Comparison of ENCODE assay signal across 7 mouse cellular contexts in genomic region chr11:115670451-115671050, GRCm38 (mm10). TPM values are rescaled to one million over a fixed set of nuclear protein-coding genes. Genes with fewer than 3 reads are reported as not detected.
DNase-seq lines count a peak whose midpoint lies in the region; ATAC-seq and TF ChIP-seq lines count a peak whose summit lies in the region.

No protein-coding gene starts in this region.

- WGBS in embryonic facial prominence, embryonic 14.5 days, result 38% methylated on average over 5 of the region's 5 CpGs
- WGBS in liver, postnatal 0 days (ENCODE audit: insufficient replicate concordance), result 41% methylated on average over 5 of the region's 5 CpGs

- no peaks in the 10 kb centered on the region for H3K36me3 ChIP-seq in embryonic facial prominence, embryonic 14.5 days (ENCODE audit: control insufficient read depth, insufficient read depth, low read length)
- peaks cover 3% of the 10 kb centered on the region; the same call in 1 of the 2 replicates for H3K36me3 ChIP-seq in liver, postnatal 0 days (replicated peaks; ENCODE audit: insufficient read depth, low read length)

- no peak for TF ChIP-seq EP300 in liver, postnatal 0 days (IDR thresholded peaks at IDR 0.05; ENCODE audit: low read depth)

- H3K9me3 ChIP-seq in embryonic facial prominence, embryonic 14.5 days (ENCODE audit: control insufficient read depth, low read length), result no peaks in the 10 kb centered on the region
- no peaks in the 10 kb centered on the region for H3K9me3 ChIP-seq in liver, postnatal 0 days (ENCODE audit: low read length)

- no peak overlapping the region for H3K4me2 ChIP-seq in embryonic facial prominence, embryonic 14.5 days (ENCODE audit: low read depth, low read length)
- H3K4me2 ChIP-seq in liver, postnatal 0 days (ENCODE audit: low read depth, low read length), result no peak overlapping the region

- DNase-seq in lung, postnatal 10 days, result peak; percentile 45
- DNase-seq in lung, adult 18-20 months, result no peak
- DNase-seq in embryonic facial prominence, embryonic 14.5 days (ENCODE audit: low spot score), result peak; percentile 22
- peak; percentile 68 for DNase-seq in kidney, adult 9 months
- no peak for DNase-seq in liver, postnatal 0 days
- no peak for DNase-seq in spleen, adult 18-20 months

- peak overlapping the region; percentile 14; the same call in 1 of the 2 replicates for H3K9ac ChIP-seq in embryonic facial prominence, embryonic 14.5 days (ENCODE audit: low read depth, low read length)
- no peak overlapping the region for H3K9ac ChIP-seq in liver, postnatal 0 days (replicated peaks)

- no peak for TF ChIP-seq CTCF in liver, postnatal 0 days (IDR thresholded peaks at IDR 0.05; ENCODE audit: low read depth)

- 0 out of 2 replicates have a peak, but pooled peaks have one; percentile 44 for ATAC-seq in embryonic facial prominence, embryonic 14.5 days (ENCODE audit: low read depth)
- ATAC-seq in liver, postnatal 0 days, result peak; percentile 41; the same call in 1 of the 2 replicates
- ATAC-seq in megakaryocyte progenitor cell, adult 5-6 weeks (replicated peaks; ENCODE audit: poor library complexity), result no peak

- H3K4me3 ChIP-seq in embryonic facial prominence, embryonic 14.5 days (ENCODE audit: low read depth, low read length), result no peak overlapping the region
- no peak overlapping the region for H3K4me3 ChIP-seq in liver, postnatal 0 days (ENCODE audit: low read depth, low read length)

- no peak overlapping the region for H3K27ac ChIP-seq in embryonic facial prominence, embryonic 14.5 days (replicated peaks; ENCODE audit: low read depth, low read length)
- no peak overlapping the region for H3K27ac ChIP-seq in liver, postnatal 0 days (ENCODE audit: low read depth)

- H3K27me3 ChIP-seq in embryonic facial prominence, embryonic 14.5 days (replicated peaks; ENCODE audit: control insufficient read depth, insufficient read depth, low read length), result no peaks in the 10 kb centered on the region
- no peaks in the 10 kb centered on the region for H3K27me3 ChIP-seq in liver, postnatal 0 days (ENCODE audit: insufficient read depth, low read length)

- 0 out of 2 replicates have a peak, but pooled peaks cover 4% of the 10 kb centered on the region for H3K4me1 ChIP-seq in embryonic facial prominence, embryonic 14.5 days (ENCODE audit: control insufficient read depth, insufficient read depth, low read length)
- peaks cover 39% of the 10 kb centered on the region for H3K4me1 ChIP-seq in liver, postnatal 0 days (ENCODE audit: insufficient read depth)

RNA-seq across cellular contexts. Expression of gene Grb2, which starts 37.8 kb away (rescaled TPM):
- 66.7 TPM in 2 replicates for polyA plus RNA-seq in embryonic facial prominence, embryonic 14.5 days (2014; fragmentation: Nextera tagmentation; extraction: Ambion mirVana)
- polyA plus RNA-seq in liver, postnatal 0 days (2015; fragmentation: Nextera tagmentation; extraction: Ambion mirVana), result 40.4 and 45.6 TPM in 2 replicates
- total RNA-seq in megakaryocyte progenitor cell, adult 5-6 weeks (2015), result 78.1 and 85.5 TPM in 2 replicates
- 48.5 and 51.7 TPM in 2 replicates for total RNA-seq in megakaryocyte progenitor cell, adult 5-6 weeks (2017)

RNA-seq across cellular contexts. Expression of gene Slc25a19, which starts 42.5 kb away (rescaled TPM):
- polyA plus RNA-seq in embryonic facial prominence, embryonic 14.5 days (2014; fragmentation: Nextera tagmentation; extraction: Ambion mirVana), result 23.4 and 24.6 TPM in 2 replicates
- polyA plus RNA-seq in liver, postnatal 0 days (2015; fragmentation: Nextera tagmentation; extraction: Ambion mirVana), result 6.1 and 6.9 TPM in 2 replicates
- 8.7 and 10.2 TPM in 2 replicates for total RNA-seq in megakaryocyte progenitor cell, adult 5-6 weeks (2015)
- total RNA-seq in megakaryocyte progenitor cell, adult 5-6 weeks (2017), result 15.2 and 18.2 TPM in 2 replicates

RNA-seq across cellular contexts. Expression of gene Mif4gd, which starts 57.8 kb away (rescaled TPM):
- polyA plus RNA-seq in embryonic facial prominence, embryonic 14.5 days (2014; fragmentation: Nextera tagmentation; extraction: Ambion mirVana), result 22.7 and 28.5 TPM in 2 replicates
- 37.9 and 39.9 TPM in 2 replicates for polyA plus RNA-seq in liver, postnatal 0 days (2015; fragmentation: Nextera tagmentation; extraction: Ambion mirVana)
- total RNA-seq in megakaryocyte progenitor cell, adult 5-6 weeks (2015), result 20.4 and 27.4 TPM in 2 replicates
- total RNA-seq in megakaryocyte progenitor cell, adult 5-6 weeks (2017), result 17.7 and 23.0 TPM in 2 replicates

Comparison
In these comparisons a context has a peak if more than half of its experiments do, and no peak if none do; other contexts are left out.
1. DNase-seq: peak in lung, postnatal 10 days (single experiment), embryonic facial prominence, embryonic 14.5 days (single experiment) and kidney, adult 9 months (single experiment); none in lung, adult 18-20 months (0 of 2), liver, postnatal 0 days (single experiment) and spleen, adult 18-20 months (0 of 2).